24 mouse cellular contexts compared by ENCODE assay signal in genomic region chr4:141656932-141657331, GRCm38 (mm10). TPM values are rescaled to one million over a fixed set of nuclear protein-coding genes. Genes with fewer than 3 reads are reported as not detected.
DNase-seq lines count a peak whose midpoint lies in the region; ATAC-seq and TF ChIP-seq lines count a peak whose summit lies in the region.
"Had no signal": no experiment of that assay in that cellular context is flagged by ENCODE, and none has a peak within 500 bp of the region (broad histone marks: within the 10 kb centered on the region; RNA-seq: fewer than 3 reads in every experiment).

No protein-coding gene starts in this region.

- no peak for TF ChIP-seq EP300 in heart, postnatal 0 days (IDR thresholded peaks at IDR 0.05; ENCODE audit: low read depth)

- H3K9ac ChIP-seq in heart, postnatal 0 days (replicated peaks; ENCODE audit: low read depth, low read length): no peak overlapping the region
- no peak overlapping the region for H3K9ac ChIP-seq in midbrain, embryonic 13.5 days (replicated peaks)
- H3K9ac ChIP-seq: embryonic facial prominence, embryonic 15.5 days; kidney, embryonic 15.5 days had no signal

- no peak overlapping the region for H3K4me3 ChIP-seq in heart, postnatal 0 days (ENCODE audit: low read depth, low read length)
- H3K4me3 ChIP-seq in midbrain, embryonic 10.5 days: no peak overlapping the region
- no peak overlapping the region for H3K4me3 ChIP-seq in midbrain, embryonic 13.5 days (replicated peaks)
- H3K4me3 ChIP-seq in macrophage (ENCODE audit: inconsistent target): no peak overlapping the region
- H3K4me3 ChIP-seq: embryonic facial prominence, embryonic 15.5 days; kidney, embryonic 15.5 days had no signal

- DNase-seq in heart, adult 11 months: peak; percentile 89
- no peak for DNase-seq in heart, adult 18-20 months
- no peak for DNase-seq in heart, postnatal 0 days (ENCODE audit: low spot score)
- no peak for DNase-seq in heart, adult 8-10 months (ENCODE audit: low spot score)
- no peak for DNase-seq in midbrain, embryonic 10.5 days (ENCODE audit: low spot score)
- no peak for DNase-seq in adrenal gland, adult 8-10 months
- DNase-seq: adrenal gland, postnatal 25 days; cerebellum, adult 18-20 months; cerebellum, postnatal 36 days; right cerebral cortex, postnatal 14 days; thymus, adult 2 months had no signal

- H3K27ac ChIP-seq in heart, postnatal 0 days (ENCODE audit: low read depth): peak overlapping the region; percentile 74
- H3K27ac ChIP-seq in midbrain, embryonic 10.5 days (replicated peaks): 0 out of 2 replicates have a peak overlapping the region, but pooled peaks have one; percentile 28
- H3K27ac ChIP-seq in midbrain, embryonic 13.5 days: no peak overlapping the region
- H3K27ac ChIP-seq in macrophage: peak overlapping the region; percentile 81
- H3K27ac ChIP-seq: embryonic facial prominence, embryonic 15.5 days; kidney, embryonic 15.5 days had no signal

- peaks cover 41% of the 10 kb centered on the region for H3K36me3 ChIP-seq in heart, postnatal 0 days (replicated peaks; ENCODE audit: control insufficient read depth, insufficient read depth, low read length)
- peaks cover 71% of the 10 kb centered on the region for H3K36me3 ChIP-seq in midbrain, embryonic 10.5 days
- peaks cover 42% of the 10 kb centered on the region for H3K36me3 ChIP-seq in midbrain, embryonic 13.5 days
- peaks cover 38% of the 10 kb centered on the region; the same call in 1 of the 2 replicates for H3K36me3 ChIP-seq in macrophage (ENCODE audit: inconsistent target)

- WGBS in heart, postnatal 0 days: 73% methylated on average over 8 of the region's 8 CpGs
- WGBS in midbrain, embryonic 10.5 days: 89% methylated on average over 8 of the region's 8 CpGs
- WGBS in midbrain, embryonic 13.5 days: 78% methylated on average over 8 of the region's 8 CpGs
- 89% methylated on average over 7 of the region's 8 CpGs for WGBS in macrophage (ENCODE audit: missing documents)

- peaks cover 25% of the 10 kb centered on the region for H3K4me1 ChIP-seq in heart, postnatal 0 days (ENCODE audit: control insufficient read depth, insufficient read depth)
- H3K4me1 ChIP-seq in midbrain, embryonic 10.5 days: 0 out of 2 replicates have a peak, but pooled peaks cover 8% of the 10 kb centered on the region
- H3K4me1 ChIP-seq in midbrain, embryonic 13.5 days (replicated peaks): peaks cover 20% of the 10 kb centered on the region; the same call in 1 of the 2 replicates
- H3K4me1 ChIP-seq: kidney, embryonic 15.5 days had no signal

- H3K9me3 ChIP-seq in heart, postnatal 0 days (replicated peaks; ENCODE audit: control insufficient read depth, low read length): no peaks in the 10 kb centered on the region
- no peaks in the 10 kb centered on the region for H3K9me3 ChIP-seq in midbrain, embryonic 10.5 days (replicated peaks)
- H3K9me3 ChIP-seq in midbrain, embryonic 13.5 days: no peaks in the 10 kb centered on the region
- H3K9me3 ChIP-seq: embryonic facial prominence, embryonic 15.5 days; G1E; kidney, embryonic 15.5 days had no signal

- ATAC-seq in heart, postnatal 0 days (ENCODE audit: insufficient read depth, low read depth): no peak
- no peak for ATAC-seq in midbrain, embryonic 13.5 days
- ATAC-seq: hindbrain, embryonic 16.5 days; intestine, postnatal 0 days; midbrain, embryonic 16.5 days had no signal

- H3K27me3 ChIP-seq in heart, postnatal 0 days (ENCODE audit: control insufficient read depth, insufficient read depth, low read length): no peaks in the 10 kb centered on the region
- no peaks in the 10 kb centered on the region for H3K27me3 ChIP-seq in midbrain, embryonic 10.5 days (ENCODE audit: low read depth, poor library complexity, severe bottlenecking)
- no peaks in the 10 kb centered on the region for H3K27me3 ChIP-seq in midbrain, embryonic 13.5 days
- H3K27me3 ChIP-seq: embryonic facial prominence, embryonic 15.5 days; kidney, embryonic 15.5 days had no signal

- H3K79me2 ChIP-seq in macrophage (ENCODE audit: inconsistent target): peaks cover 97% of the 10 kb centered on the region

- no peak overlapping the region for H3K4me2 ChIP-seq in heart, postnatal 0 days (ENCODE audit: low read depth, low read length)
- H3K4me2 ChIP-seq in midbrain, embryonic 13.5 days (replicated peaks): no peak overlapping the region
- H3K4me2 ChIP-seq: embryonic facial prominence, embryonic 15.5 days; kidney, embryonic 15.5 days had no signal

- no peak for TF ChIP-seq CTCF in heart, postnatal 0 days (IDR thresholded peaks at IDR 0.05; ENCODE audit: low read depth)

RNA-seq across cellular contexts. Expression of gene Plekhm2, which starts 7.8 kb away (rescaled TPM):
- total RNA-seq in heart, adult 18-20 months (2021): 100 to 1,000 TPM; 100 to 102 TPM
- 43.3 and 52.9 TPM in 2 replicates for total RNA-seq in heart, postnatal 0 days (2014; rRNA removed; ENCODE audit: low replicate concordance)
- polyA plus RNA-seq in heart, postnatal 0 days (2015; fragmentation: Nextera tagmentation; extraction: Ambion mirVana): 5.6 and 7.0 TPM in 2 replicates
- total RNA-seq in heart, adult 8-10 months (2022): 100 to 1,000 TPM; 113 to 133 (median 117) TPM
- 2.9 and 4.2 TPM in 2 replicates for polyA plus RNA-seq in midbrain, embryonic 10.5 days (2016; fragmentation: Nextera tagmentation; extraction: Ambion mirVana)
- 7.5 and 8.3 TPM in 2 replicates for polyA plus RNA-seq in midbrain, embryonic 13.5 days (2015; fragmentation: Nextera tagmentation; extraction: Ambion mirVana)
- total RNA-seq in macrophage (2018; cell fraction: chromatin; rRNA removed): 100 to 1,000 TPM; 143 to 432 (median 230) TPM
- total RNA-seq in macrophage (2018; cell fraction: cytosol; rRNA removed): 10 to 100 TPM; 31.1 to 84.7 (median 52.3) TPM
- 100 to 1,000 TPM in 23 of 26 experiments, 10 to 100 TPM in 3; 82.0 to 320 (median 157) TPM for total RNA-seq in macrophage (2018; cell fraction: nucleus; rRNA removed)
- polyA plus RNA-seq in macrophage (2018): 44.8 to 76.0 TPM (median 74.2 TPM) in 3 replicates
- total RNA-seq in adrenal gland, adult 8-10 months (2022): 10 to 100 TPM; 64.3 to 87.0 (median 76.1) TPM

RNA-seq across cellular contexts. Expression of gene Rsc1a1, which starts 28.5 kb away (rescaled TPM):
- under 1 TPM in 1 of 2 experiments, not detected in 1; 0.92 TPM for total RNA-seq in heart, adult 18-20 months (2021)
- 2.1 and 11.9 TPM in 2 replicates for total RNA-seq in heart, postnatal 0 days (2014; rRNA removed; ENCODE audit: low replicate concordance)
- polyA plus RNA-seq in heart, postnatal 0 days (2015; fragmentation: Nextera tagmentation; extraction: Ambion mirVana): not detected in 2 replicates
- 1 to 10 TPM in 2 of 4 experiments, not detected in 2; 1.2 to 4.0 TPM for total RNA-seq in heart, adult 8-10 months (2022)
- 2.2 and 2.4 TPM in 2 replicates for polyA plus RNA-seq in midbrain, embryonic 10.5 days (2016; fragmentation: Nextera tagmentation; extraction: Ambion mirVana)
- polyA plus RNA-seq in midbrain, embryonic 13.5 days (2015; fragmentation: Nextera tagmentation; extraction: Ambion mirVana): 0.48 TPM in 1 of 2 replicates, not detected in the other
- total RNA-seq in macrophage (2018; cell fraction: chromatin; rRNA removed): 10 to 100 TPM in 19 of 26 experiments, 1 to 10 TPM in 7; 2.2 to 51.7 (median 19.7) TPM
- total RNA-seq in macrophage (2018; cell fraction: cytosol; rRNA removed): 10 to 100 TPM in 1 of 26 experiments, 1 to 10 TPM in 24, under 1 TPM in 1; 0.75 to 11.8 (median 5.1) TPM
- 10 to 100 TPM in 16 of 26 experiments, 1 to 10 TPM in 9, under 1 TPM in 1; 0.99 to 31.2 (median 14.4) TPM for total RNA-seq in macrophage (2018; cell fraction: nucleus; rRNA removed)
- polyA plus RNA-seq in macrophage (2018): 4.2 to 8.9 TPM in 2 of 3 replicates, not detected in the other
- total RNA-seq in adrenal gland, adult 8-10 months (2022): 1 to 10 TPM in 1 of 4 experiments, not detected in 3; 3.7 TPM
- total RNA-seq: adrenal gland, postnatal 25 days had no signal
- polyA plus RNA-seq: embryonic facial prominence, embryonic 15.5 days; hindbrain, embryonic 16.5 days; intestine, postnatal 0 days; kidney, embryonic 15.5 days; lung, embryonic 16.5 days had no signal

RNA-seq across cellular contexts. Expression of gene Slc25a34, which starts 33.3 kb away (rescaled TPM):
- 100 to 1,000 TPM; 109 to 132 TPM for total RNA-seq in heart, adult 18-20 months (2021)
- 12.8 and 56.2 TPM in 2 replicates for total RNA-seq in heart, postnatal 0 days (2014; rRNA removed; ENCODE audit: low replicate concordance)
- 17.9 and 20.6 TPM in 2 replicates for polyA plus RNA-seq in heart, postnatal 0 days (2015; fragmentation: Nextera tagmentation; extraction: Ambion mirVana)
- 100 to 1,000 TPM; 124 to 157 (median 144) TPM for total RNA-seq in heart, adult 8-10 months (2022)
- 0.05 TPM in 1 of 2 replicates, not detected in the other for polyA plus RNA-seq in midbrain, embryonic 10.5 days (2016; fragmentation: Nextera tagmentation; extraction: Ambion mirVana)
- polyA plus RNA-seq in midbrain, embryonic 13.5 days (2015; fragmentation: Nextera tagmentation; extraction: Ambion mirVana): 0.17 and 0.19 TPM in 2 replicates
- total RNA-seq in macrophage (2018; cell fraction: chromatin; rRNA removed): 1 to 10 TPM in 12 of 26 experiments, under 1 TPM in 10, not detected in 4; 0.26 to 3.6 (median 1.0) TPM
- total RNA-seq in macrophage (2018; cell fraction: cytosol; rRNA removed): under 1 TPM in 9 of 26 experiments, not detected in 17; 0.05 to 0.18 (median 0.07) TPM
- 1 to 10 TPM in 8 of 26 experiments, under 1 TPM in 17, not detected in 1; 0.17 to 3.0 (median 0.60) TPM for total RNA-seq in macrophage (2018; cell fraction: nucleus; rRNA removed)
- 0.09 to 0.17 TPM in 2 of 3 replicates, not detected in the other for polyA plus RNA-seq in macrophage (2018)
- 1 to 10 TPM; 1.3 to 5.1 (median 2.6) TPM for total RNA-seq in adrenal gland, adult 8-10 months (2022)
- total RNA-seq: granulocyte monocyte progenitor cell, adult 5-6 weeks; megakaryocyte, adult 5-6 weeks had no signal
- polyA plus RNA-seq: G1E; stomach, embryonic 14.5 days had no signal

RNA-seq across cellular contexts. Expression of gene Tmem82, which starts 38.5 kb away (rescaled TPM):
- total RNA-seq in heart, adult 18-20 months (2021): 10 to 100 TPM; 18.7 to 20.7 TPM
- 0.89 and 6.1 TPM in 2 replicates for total RNA-seq in heart, postnatal 0 days (2014; rRNA removed; ENCODE audit: low replicate concordance)
- polyA plus RNA-seq in heart, postnatal 0 days (2015; fragmentation: Nextera tagmentation; extraction: Ambion mirVana): 6.8 and 7.3 TPM in 2 replicates
- total RNA-seq in heart, adult 8-10 months (2022): 10 to 100 TPM; 15.0 to 19.3 (median 16.5) TPM
- 0.98 and 1.3 TPM in 2 replicates for polyA plus RNA-seq in midbrain, embryonic 10.5 days (2016; fragmentation: Nextera tagmentation; extraction: Ambion mirVana)
- polyA plus RNA-seq in midbrain, embryonic 13.5 days (2015; fragmentation: Nextera tagmentation; extraction: Ambion mirVana): 0.10 and 0.27 TPM in 2 replicates
- 10 to 100 TPM in 9 of 26 experiments, 1 to 10 TPM in 17; 1.6 to 19.7 (median 6.3) TPM for total RNA-seq in macrophage (2018; cell fraction: chromatin; rRNA removed)
- total RNA-seq in macrophage (2018; cell fraction: cytosol; rRNA removed): 1 to 10 TPM; 1.1 to 4.7 (median 1.9) TPM
- total RNA-seq in macrophage (2018; cell fraction: nucleus; rRNA removed): 10 to 100 TPM in 10 of 26 experiments, 1 to 10 TPM in 16; 1.8 to 21.2 (median 6.3) TPM
- polyA plus RNA-seq in macrophage (2018): 1.3 to 4.5 TPM (median 2.7 TPM) in 3 replicates
- 1 to 10 TPM; 1.1 to 2.7 (median 2.1) TPM for total RNA-seq in adrenal gland, adult 8-10 months (2022)
- total RNA-seq: neutrophil, adult 5-6 weeks had no signal
- polyA plus RNA-seq: G1E had no signal

RNA-seq across cellular contexts. Expression of gene Fblim1, which starts 51.0 kb away (rescaled TPM):
- 100 to 1,000 TPM; 233 to 291 TPM for total RNA-seq in heart, adult 18-20 months (2021)
- total RNA-seq in heart, postnatal 0 days (2014; rRNA removed; ENCODE audit: low replicate concordance): 48.3 and 61.5 TPM in 2 replicates
- polyA plus RNA-seq in heart, postnatal 0 days (2015; fragmentation: Nextera tagmentation; extraction: Ambion mirVana): 47.1 and 57.5 TPM in 2 replicates
- 100 to 1,000 TPM; 221 to 281 (median 251) TPM for total RNA-seq in heart, adult 8-10 months (2022)
- 24.5 and 27.5 TPM in 2 replicates for polyA plus RNA-seq in midbrain, embryonic 10.5 days (2016; fragmentation: Nextera tagmentation; extraction: Ambion mirVana)
- 24.0 and 24.7 TPM in 2 replicates for polyA plus RNA-seq in midbrain, embryonic 13.5 days (2015; fragmentation: Nextera tagmentation; extraction: Ambion mirVana)
- 100 to 1,000 TPM in 9 of 26 experiments, 10 to 100 TPM in 16, 1 to 10 TPM in 1; 9.8 to 227 (median 60.4) TPM for total RNA-seq in macrophage (2018; cell fraction: chromatin; rRNA removed)
- total RNA-seq in macrophage (2018; cell fraction: cytosol; rRNA removed): 100 to 1,000 TPM in 25 of 26 experiments, 10 to 100 TPM in 1; 90.3 to 218 (median 142) TPM
- 100 to 1,000 TPM in 10 of 26 experiments, 10 to 100 TPM in 16; 20.4 to 193 (median 83.3) TPM for total RNA-seq in macrophage (2018; cell fraction: nucleus; rRNA removed)
- polyA plus RNA-seq in macrophage (2018): 107 to 177 TPM (median 134 TPM) in 3 replicates
- total RNA-seq in adrenal gland, adult 8-10 months (2022): 10 to 100 TPM; 10.2 to 21.0 (median 17.6) TPM
- total RNA-seq: megakaryocyte, adult 5-6 weeks had no signal
- polyA plus RNA-seq: G1E had no signal
